Mouse (Mus musculus) c-Kit-positive CD71-negative TER-119-negative erythroid progenitor cells, embryonic 14.5 days (primary cell): Measurements from ENCODE around the gene Traf3ip2.

ENCODE experiments used
- DNase-seq: peaks from one replicate; pipeline ENCODE4 v3.0.0-alpha.2; 2013; ENCODE audit warnings: low read depth

Traf3ip2 gene

DNA sequence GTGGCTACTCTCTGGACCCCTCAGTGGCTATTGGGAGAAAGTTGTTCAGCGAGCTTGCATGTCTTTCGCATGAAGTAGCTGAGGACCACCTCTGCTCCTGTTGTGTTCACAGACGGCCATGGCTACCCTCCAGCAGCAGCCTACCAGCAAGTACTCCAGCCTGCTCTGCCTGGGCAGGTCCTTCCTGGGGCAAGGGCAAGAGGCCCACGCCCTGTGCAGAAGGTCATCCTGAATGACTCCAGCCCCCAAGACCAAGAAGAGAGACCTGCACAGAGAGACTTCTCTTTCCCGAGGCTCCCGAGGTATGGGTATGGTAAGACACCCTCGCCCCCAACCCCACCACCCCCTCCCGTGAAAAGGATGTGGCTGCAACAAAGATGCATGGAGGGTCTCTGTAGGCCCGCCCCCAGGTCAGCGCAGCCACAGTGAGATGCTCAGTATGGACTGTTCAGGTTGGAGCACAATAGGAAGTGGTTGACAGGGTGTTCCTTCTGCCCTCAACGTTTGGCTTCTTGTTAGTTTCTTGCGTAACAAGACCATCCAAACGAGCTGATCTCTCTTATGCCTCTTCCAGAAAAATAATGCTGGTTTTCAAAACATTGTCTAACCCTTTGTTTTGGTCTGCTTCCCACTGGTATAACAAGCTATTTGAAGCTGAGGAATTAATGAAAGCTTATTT, 21.8 kb downstream of the Traf3ip2 start:
- no peak for DNase-seq

DNA sequence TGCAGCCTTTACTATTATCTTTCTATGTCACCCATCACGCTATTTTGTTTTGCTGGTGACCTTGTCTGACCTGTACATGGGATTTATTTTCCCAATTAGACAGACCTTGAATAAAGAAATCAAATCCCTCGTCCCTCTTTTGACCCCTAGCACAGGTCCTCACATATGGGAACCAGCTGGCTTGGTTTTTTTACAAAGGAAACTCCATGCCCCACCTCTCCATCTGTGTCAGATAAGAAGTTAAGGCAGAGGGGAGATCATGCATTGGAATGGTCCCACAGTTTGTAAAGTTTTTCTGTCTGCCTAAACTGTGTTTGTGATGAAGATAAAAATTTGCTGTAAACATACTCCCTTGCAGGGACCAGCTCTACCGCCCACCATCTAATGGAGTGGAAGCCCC, 26.1 kb downstream of the Traf3ip2 start:
- no peak for DNase-seq

GRCm38 (mm10) chr10:39639783-39640182, 27.0 kb downstream of the Traf3ip2 start:
- DNase-seq, result no peak

DNA sequence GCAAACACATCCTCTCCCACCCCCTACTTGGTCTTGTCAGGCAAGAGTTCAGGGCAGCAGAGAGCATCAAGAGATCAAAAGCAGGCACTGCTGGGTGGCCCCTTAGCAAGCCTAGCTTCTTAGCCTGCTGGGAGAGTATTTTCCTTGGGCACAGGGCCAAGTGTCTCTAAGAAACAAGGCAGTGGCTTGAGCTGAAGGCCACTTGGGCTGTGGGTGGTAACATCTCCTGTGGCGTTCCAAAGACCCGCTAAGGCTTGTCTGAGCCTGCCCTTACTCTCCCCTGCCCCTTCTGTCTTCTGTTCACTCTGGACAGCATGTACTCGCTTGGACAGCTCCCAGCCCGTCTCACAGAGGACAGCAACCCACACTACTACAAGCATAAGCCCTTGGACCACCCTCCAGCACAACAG, 28.1 kb downstream of the Traf3ip2 start:
- DNase-seq, result no peak

DNA sequence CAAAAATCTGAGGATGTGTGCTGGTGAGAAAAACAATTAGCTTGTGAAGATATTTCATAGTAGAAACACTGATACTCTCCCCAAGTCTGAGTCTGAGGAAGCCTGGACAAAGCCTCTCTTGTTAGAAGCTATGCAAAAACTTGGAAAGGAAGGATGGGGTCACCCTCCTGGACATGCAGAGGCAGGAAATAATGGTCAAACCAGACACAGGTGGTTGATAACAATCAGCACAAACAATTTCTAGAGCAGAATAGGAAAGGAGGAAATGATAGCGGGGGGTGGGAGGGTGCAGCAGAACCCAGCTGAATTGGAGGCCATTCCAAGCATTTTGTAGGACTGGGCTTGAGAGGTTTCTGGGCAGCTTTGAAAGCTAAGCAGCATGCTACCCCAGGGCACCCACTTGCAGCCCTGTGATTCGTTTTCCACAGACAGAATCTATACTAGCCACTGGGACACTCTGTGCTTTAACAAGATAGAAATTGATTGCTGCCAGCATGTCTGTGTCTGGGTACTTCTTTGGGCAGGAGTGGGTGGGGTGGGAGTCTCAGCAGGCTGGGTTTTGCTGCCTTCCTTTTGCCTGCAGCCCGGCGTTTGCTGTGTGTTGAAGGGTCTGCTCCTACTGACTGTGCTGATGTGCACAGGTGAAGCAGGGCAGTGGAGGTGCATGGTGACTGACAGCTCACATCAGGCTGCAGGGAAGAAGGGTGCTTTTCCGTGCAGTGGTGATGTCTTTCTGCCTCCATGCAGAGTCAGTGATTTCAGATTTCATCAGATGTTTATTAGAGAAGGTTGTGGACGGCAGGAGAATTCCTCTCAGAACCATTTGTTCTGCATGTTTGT, 33.3 kb downstream of the Traf3ip2 start:
- DNase-seq, result no peak

DNA sequence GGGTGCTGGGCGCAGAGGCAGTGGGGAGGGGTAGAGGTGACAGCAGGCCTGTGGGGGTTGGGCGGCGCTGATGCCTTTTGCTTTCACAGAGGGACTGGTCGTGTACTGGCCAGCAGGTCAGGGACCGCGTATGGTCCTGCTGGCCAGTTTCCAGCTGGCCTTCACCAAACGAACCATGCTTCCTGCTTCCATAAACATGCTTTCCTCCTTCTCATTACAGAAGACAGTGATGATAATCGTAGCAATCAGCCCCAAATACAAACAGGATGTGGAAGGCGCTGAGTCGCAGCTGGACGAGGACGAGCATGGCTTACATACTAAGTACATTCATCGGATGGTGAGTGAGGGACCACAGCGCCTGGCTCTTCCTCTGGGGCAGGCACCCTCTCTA, 33.9 kb downstream of the Traf3ip2 start:
- DNase-seq, result no peak

- no peak for DNase-seq
Observed at GRCm38 (mm10) chr10:39647118-39647517, 34.4 kb downstream of the Traf3ip2 start.

DNA sequence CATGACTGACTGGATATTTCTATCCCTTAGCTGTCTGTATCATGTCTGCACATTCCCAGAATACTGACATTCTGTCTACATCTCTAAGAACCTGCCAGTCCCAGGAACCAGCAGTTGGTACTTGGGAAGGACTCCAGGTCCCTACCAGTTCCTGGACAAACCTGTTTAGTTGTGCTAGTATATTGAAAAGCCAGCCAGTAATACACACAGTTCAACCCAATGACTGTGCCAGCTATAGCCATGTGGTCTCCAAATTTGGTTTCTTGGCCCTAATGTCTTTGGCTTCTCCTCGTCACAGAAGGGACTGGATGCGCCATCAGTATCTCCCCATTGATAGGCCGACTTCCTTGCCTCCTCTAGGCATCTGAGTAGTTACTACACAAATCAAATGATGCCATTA, 35.5 kb downstream of the Traf3ip2 start:
- no peak for DNase-seq

DNA sequence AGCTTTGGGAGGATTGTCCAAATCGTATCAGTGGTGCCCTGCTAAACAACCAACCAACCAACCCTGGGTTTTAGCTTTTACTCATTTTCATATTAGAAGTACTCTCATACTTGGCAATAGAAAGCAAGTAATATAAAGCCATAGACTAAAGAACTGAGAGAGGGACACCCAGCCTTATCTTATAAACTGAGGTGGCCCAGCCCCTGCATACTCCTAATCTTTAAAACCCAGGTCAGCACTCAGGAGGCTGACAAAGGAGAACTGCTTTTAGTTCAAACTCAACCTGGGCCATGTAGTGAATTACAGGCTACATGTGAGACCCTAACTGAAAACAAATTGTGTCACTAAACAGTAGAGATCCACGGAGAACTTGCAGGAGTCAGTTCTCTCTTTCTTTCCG, 36.8 kb downstream of the Traf3ip2 start:
- no peak for DNase-seq

DNA sequence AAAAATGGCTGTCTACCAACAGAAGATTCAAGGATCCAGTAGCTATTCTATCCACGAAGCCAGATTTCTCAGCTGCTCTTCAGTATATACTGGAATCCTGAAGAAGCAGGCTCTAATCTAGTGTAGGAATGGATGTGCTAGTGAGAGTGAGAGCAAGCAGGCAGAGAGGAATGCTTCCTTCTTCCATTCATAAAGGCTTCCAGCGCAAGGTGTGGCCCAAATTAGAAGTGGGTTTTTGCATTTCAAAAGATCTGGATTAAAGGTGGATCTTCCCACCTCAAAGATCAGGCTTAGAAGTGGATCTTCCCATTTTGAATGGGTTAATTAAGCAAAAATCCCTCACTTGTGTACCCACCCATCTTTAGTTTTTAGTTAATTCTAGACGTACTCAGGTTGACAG, 37.6 kb downstream of the Traf3ip2 start:
- DNase-seq, result no peak

- no peak for DNase-seq
Observed at GRCm38 (mm10) chr10:39654001-39654416, 41.3 kb downstream of the Traf3ip2 start.

GRCm38 (mm10) chr10:39658901-39659410, 46.2 kb downstream of the Traf3ip2 start:
- no peak for DNase-seq

DNA sequence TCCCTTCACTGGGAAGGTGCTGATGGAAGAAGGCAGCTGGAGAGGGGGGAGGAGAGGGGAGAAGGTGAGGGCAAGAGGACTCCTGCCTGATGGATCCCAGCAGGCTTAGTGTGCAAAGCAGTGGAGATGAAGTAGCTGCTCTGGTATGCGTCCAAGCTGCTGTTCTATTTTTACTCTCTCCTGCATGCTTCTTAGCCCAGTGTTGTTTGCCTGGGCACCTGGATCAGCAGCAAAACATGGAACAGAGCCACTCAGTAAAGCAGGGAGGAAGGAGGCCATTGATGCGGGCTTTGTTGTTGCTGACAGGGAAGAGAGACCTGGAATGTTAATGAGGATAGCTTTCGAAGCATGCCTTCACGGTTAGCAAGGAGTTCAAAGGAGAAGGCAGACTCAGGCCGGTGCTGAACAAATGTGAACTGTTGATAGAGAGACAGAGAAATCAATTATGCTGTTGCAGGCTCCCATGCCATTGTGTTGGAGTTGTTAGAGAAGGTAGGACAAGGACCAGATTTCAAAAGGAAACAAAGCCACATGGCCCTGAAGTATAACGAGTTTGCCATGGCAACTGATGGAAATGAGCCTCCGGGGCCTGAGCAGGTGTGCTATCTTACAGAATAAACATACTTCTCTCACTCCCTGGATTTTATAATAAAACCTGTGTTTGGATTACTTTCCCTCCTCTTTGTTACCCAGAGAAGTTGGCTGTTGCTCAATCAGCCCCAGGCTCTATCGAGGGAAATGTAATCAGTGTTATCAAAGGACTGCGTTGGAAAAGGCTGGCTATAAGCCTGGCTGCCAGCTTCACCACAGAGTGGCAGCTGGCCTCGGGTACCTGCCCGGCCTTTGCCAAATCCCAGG, 46.9 kb downstream of the Traf3ip2 start:
- no peak for DNase-seq

DNA sequence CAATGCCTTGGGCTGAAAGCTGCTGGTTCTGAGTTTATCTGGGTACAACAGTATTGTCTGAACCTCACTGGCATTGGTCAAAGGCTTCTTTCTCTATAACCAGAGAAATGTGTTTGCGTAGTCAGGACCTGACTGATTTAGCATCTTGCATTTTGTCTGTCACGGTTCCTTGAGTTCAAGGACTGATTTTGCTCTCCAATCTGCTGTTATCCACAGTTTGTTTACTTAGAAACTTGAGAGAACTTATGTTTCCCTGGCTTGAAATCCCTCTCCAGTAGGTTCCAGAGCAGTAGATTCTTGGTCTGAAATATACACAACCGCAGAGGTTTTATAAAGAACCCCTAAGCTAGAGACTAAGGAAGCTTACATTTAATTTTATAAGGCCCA, 47.5 kb downstream of the Traf3ip2 start:
- DNase-seq, result no peak

GRCm38 (mm10) chr10:39660698-39661097, 48.0 kb downstream of the Traf3ip2 start:
- DNase-seq, result no peak

- DNase-seq, result no peak
Observed at GRCm38 (mm10) chr10:39665071-39665502, 52.4 kb downstream of the Traf3ip2 start.

DNA sequence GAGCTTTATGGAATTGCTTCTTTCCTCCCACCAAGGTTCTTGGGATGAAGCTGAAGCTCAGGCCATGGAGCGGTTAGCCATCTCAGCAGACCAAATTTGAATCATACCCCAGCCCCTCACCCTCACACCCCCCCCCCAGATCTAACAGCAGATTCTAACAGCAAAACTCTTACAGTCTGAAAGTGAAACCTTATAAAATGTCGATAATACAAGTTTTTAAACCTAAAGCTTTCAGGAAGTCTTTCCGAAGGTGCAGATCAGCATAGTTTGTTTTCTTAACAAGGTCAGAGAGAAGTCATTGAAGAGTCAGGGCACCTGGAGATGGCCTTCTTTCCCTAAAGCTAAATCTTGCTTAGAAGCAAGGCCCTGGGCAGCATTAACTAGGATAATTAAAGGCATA, 53.3 kb downstream of the Traf3ip2 start:
- no peak for DNase-seq

- DNase-seq, result no peak
Observed at GRCm38 (mm10) chr10:39671451-39671850, 58.7 kb downstream of the Traf3ip2 start.

DNA sequence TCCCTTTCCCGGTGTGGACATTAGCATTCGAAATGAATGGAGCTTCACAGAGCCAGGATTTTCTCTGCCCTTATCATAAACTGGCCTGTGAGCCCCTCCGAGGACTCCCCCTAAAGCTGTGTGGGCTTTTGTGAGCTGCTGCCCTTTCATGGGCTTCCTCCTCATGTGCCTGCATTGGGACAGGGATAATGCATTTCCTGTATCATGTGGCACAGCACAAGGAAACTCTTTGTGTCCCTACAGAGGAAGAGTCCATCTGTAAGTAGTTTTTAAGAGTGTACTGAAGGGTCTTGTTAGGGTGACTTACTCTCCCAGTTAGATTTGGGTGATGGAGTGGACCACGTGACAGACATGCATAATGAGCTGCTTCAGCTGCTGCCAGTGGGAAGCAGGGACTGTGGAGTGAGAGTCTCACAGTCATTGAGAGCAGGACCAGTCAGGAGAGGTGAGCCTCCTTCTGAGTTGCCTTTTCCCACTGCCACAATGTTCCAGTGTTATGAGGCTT, 59.9 kb downstream of the Traf3ip2 start:
- no peak for DNase-seq

DNA sequence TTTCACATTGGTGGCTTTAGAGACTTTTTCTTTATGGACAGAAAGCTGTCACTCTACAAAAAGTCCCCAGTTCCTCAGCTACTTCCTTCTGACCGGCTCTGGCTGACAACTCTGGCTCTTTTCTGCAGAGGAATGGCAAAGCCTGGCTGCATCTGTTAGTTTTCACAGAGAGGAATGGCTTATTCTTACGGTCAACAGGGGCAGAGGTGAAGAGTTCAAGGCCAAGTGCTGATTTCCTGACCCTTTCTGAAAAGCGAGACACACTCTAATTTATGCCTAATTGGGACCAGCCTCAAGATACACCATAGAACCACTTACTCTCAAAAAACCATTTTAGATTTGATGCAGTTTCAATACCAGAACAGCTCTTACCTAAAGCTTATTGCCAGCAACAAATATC, 61.4 kb downstream of the Traf3ip2 start:
- no peak for DNase-seq

DNA sequence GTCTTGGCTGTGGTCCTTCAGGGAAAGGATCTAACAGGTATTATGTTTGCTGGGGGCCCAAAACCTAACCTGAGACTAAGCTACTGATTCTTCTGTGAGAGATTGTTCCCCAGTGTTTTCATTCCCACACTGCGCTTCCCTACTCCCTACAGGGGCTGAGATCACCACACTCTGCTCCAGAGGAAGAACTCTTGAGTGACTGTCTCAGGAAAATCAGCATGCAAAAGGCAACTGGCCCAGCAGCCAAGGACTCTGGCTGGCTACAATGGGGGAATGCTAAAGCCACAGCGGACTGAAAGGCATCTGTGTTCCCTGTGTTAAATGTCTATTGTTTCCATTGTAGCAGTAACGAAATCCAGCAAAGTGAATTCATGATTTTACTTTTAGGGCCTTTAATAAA, 62.0 kb downstream of the Traf3ip2 start:
- DNase-seq, result no peak

GRCm38 (mm10) chr10:39678199-39678791, 65.6 kb downstream of the Traf3ip2 start:
- no peak for DNase-seq
